Mouse (Mus musculus) macrophage (primary cell): ENCODE measurements around the gene H2-T23. TPM values are rescaled to one million over a fixed set of nuclear protein-coding genes. Genes with fewer than 3 reads are reported as not detected.
"Not testable (repeated sequence)": the region's sequence is repeated elsewhere in the genome, so short reads cannot be mapped to it uniquely, and the experiment has no call there.

Experiments
- H3K27ac ChIP-seq: fragments of 350-480 bp; formaldehyde crosslinking; 2 replicates; pipeline ENCODE4 v1.9.0; 2021
- H3K36me3 ChIP-seq: fragments of 350-480 bp; formaldehyde crosslinking; 2 replicates; pipeline ENCODE4 v1.9.0; 2021; ENCODE audit errors: inconsistent target
- H3K4me3 ChIP-seq: fragments of 350-480 bp; formaldehyde crosslinking; 2 replicates; pipeline ENCODE4 v1.9.0; 2021; ENCODE audit errors: inconsistent target
- H3K79me2 ChIP-seq: fragments of 350-480 bp; formaldehyde crosslinking; 2 replicates; pipeline ENCODE4 v1.9.0; 2021; ENCODE audit errors: inconsistent target
- WGBS: methylation state at CpG from one replicate; pipeline ENCODE4 v1.1.7; 2026; ENCODE audit warnings: inconsistent platforms; ENCODE audit not compliant: missing documents; 5-methylcytosine and 5-hydroxymethylcytosine counted together
- polyA plus RNA-seq: library from polyadenylated mRNA; stranded (reverse); fragments of 250-400 nt; gene quantifications from 3 replicates; pipeline ENCODE4 v1.2.4, GENCODE M21; 2018; ENCODE audit warnings: inconsistent platforms
- total RNA-seq, 78 experiments: library from RNA; depleted of rRNA; stranded (reverse); fragments of 250-400 nt; gene quantifications; 1 replicate in 9 of 78; 2 replicates in 24 of 78; 3 replicates in 43 of 78; 4 replicates in 2 of 78; pipeline ENCODE4 v1.2.4; 2018; ENCODE audit warnings: inconsistent platforms in 56 of 78

Gene H2-T23
- 100 to 1,000 TPM in 18 of 26 experiments, 10 to 100 TPM in 8; 50.2 to 670 (median 341) TPM for total RNA-seq (2018; cell fraction: chromatin; rRNA removed)
- total RNA-seq (2018; cell fraction: cytosol; rRNA removed), result 1,000 to 10,000 TPM in 9 of 26 experiments, 100 to 1,000 TPM in 17; 312 to 1,199 (median 634) TPM
- 1,000 to 10,000 TPM in 10 of 26 experiments, 100 to 1,000 TPM in 16; 253 to 1,712 (median 806) TPM for total RNA-seq (2018; cell fraction: nucleus; rRNA removed)
- polyA plus RNA-seq, result 196 to 602 TPM (median 274 TPM) in 3 replicates

GRCm38 (mm10) chr17:36032351-36032875 is at the start of gene H2-T23:
Gene H2-T23, minus strand, starts transcription at chr17:36032855.
- Histone ChIP-seq H3K4me3 (peak within 1 kb of the TSS; percentile 68), H3K27ac (peak within 1 kb of the TSS; percentile 65), H3K79me2 (peaks cover 21% of the 10 kb centered on the region), H3K36me3 (peaks cover 10% of the 10 kb centered on the region)
- WGBS, result 1% methylated on average over 17 of the region's 25 CpGs

- not testable (repeated sequence) for H3K79me2 ChIP-seq, H3K27ac ChIP-seq, H3K4me3 ChIP-seq, H3K36me3 ChIP-seq
Observed at GRCm38 (mm10) chr17:36081901-36082300, 49.2 kb upstream of the H2-T23 start.

- Histone ChIP-seq H3K27ac (no peak overlapping the region), H3K4me3 (no peak overlapping the region), H3K36me3 (no peaks in the 10 kb centered on the region), H3K79me2 (no peaks in the 10 kb centered on the region)
- 18% methylated on average over 2 of the region's 2 CpGs for WGBS
Observed at GRCm38 (mm10) chr17:36060829-36061228, 28.2 kb upstream of the H2-T23 start.

- H3K36me3 ChIP-seq, H3K79me2 ChIP-seq, H3K4me3 ChIP-seq, H3K27ac ChIP-seq: not testable (repeated sequence)
- 73% methylated on average over 1 of the region's 1 CpGs for WGBS
Observed at GRCm38 (mm10) chr17:36058362-36058761, 25.7 kb upstream of the H2-T23 start, which contains the start of gene Gm11127. Gene Gm11127, minus strand, starts transcription at chr17:36058371.

- not testable (repeated sequence) for H3K4me3 ChIP-seq, H3K36me3 ChIP-seq, H3K27ac ChIP-seq, H3K79me2 ChIP-seq
- 93% methylated on average over 23 of the region's 25 CpGs for WGBS
Observed at GRCm38 (mm10) chr17:36057927-36058326, 25.3 kb upstream of the H2-T23 start.

- Histone ChIP-seq H3K36me3 (peaks cover 5% of the 10 kb centered on the region; the same call in 1 of the 2 replicates), H3K79me2 (peaks cover 53% of the 10 kb centered on the region), H3K27ac (peak overlapping the region; percentile 74), H3K4me3 (peak overlapping the region; percentile 74)
- 15% methylated on average over 3 of the region's 3 CpGs for WGBS
Observed at GRCm38 (mm10) chr17:36043286-36043685, 10.6 kb upstream of the H2-T23 start.

GRCm38 (mm10) chr17:36042610-36043169 is 10.0 kb upstream of the H2-T23 start, which contains the start of the genes H2-T22 and Gm6034:
Gene H2-T22, minus strand, starts transcription at chr17:36042747.
Gene Gm6034, plus strand, starts transcription at chr17:36042961.
- Histone ChIP-seq H3K27ac (peak within 1 kb of the TSS; percentile 74), H3K79me2 (peaks cover 53% of the 10 kb centered on the region), H3K4me3 (peak within 1 kb of the TSS; percentile 74)
- under 1% methylated on average over 12 of the region's 12 CpGs for WGBS
- not testable (repeated sequence) for H3K36me3 ChIP-seq

GRCm38 (mm10) chr17:36042055-36042454 is 9.4 kb upstream of the H2-T23 start:
- 2% methylated on average over 16 of the region's 19 CpGs for WGBS
- Histone ChIP-seq H3K36me3 (peaks cover 16% of the 10 kb centered on the region), H3K27ac (peak overlapping the region; percentile 74), H3K79me2 (peaks cover 53% of the 10 kb centered on the region), H3K4me3 (peak overlapping the region; percentile 74)

- 100% methylated on average over 2 of the region's 2 CpGs for WGBS
Observed at GRCm38 (mm10) chr17:36040604-36041003, 7.9 kb upstream of the H2-T23 start.

GRCm38 (mm10) chr17:36036126-36036525 is 3.5 kb upstream of the H2-T23 start:
- WGBS, result 84% methylated on average over 7 of the region's 13 CpGs
- not testable (repeated sequence) for H3K4me3 ChIP-seq, H3K27ac ChIP-seq
- Histone ChIP-seq H3K79me2 (peaks cover 23% of the 10 kb centered on the region), H3K36me3 (peaks cover 17% of the 10 kb centered on the region)

More at GRCm38 (mm10) chr17:36040604-36041003, 7.9 kb upstream of the H2-T23 start:
- not testable (repeated sequence) for H3K4me3 ChIP-seq, H3K27ac ChIP-seq
- peaks cover 17% of the 10 kb centered on the region for H3K36me3 ChIP-seq
- H3K79me2 ChIP-seq, result peaks cover 53% of the 10 kb centered on the region

GRCm38 (mm10) chr17:36035010-36035638 is 2.5 kb upstream of the H2-T23 start:
- WGBS, result 56% methylated on average over 3 of the region's 3 CpGs
- peaks cover 24% of the 10 kb centered on the region for H3K79me2 ChIP-seq
- not testable (repeated sequence) for H3K27ac ChIP-seq, H3K4me3 ChIP-seq
- peaks cover 20% of the 10 kb centered on the region for H3K36me3 ChIP-seq

GRCm38 (mm10) chr17:36034524-36034923 is 1.9 kb upstream of the H2-T23 start:
- not testable (repeated sequence) for H3K27ac ChIP-seq, H3K4me3 ChIP-seq
- Histone ChIP-seq H3K79me2 (peaks cover 21% of the 10 kb centered on the region), H3K36me3 (peaks cover 18% of the 10 kb centered on the region)
- WGBS, result 93% methylated on average over 2 of the region's 3 CpGs

GRCm38 (mm10) chr17:36031583-36032331 is 898 bp downstream of the H2-T23 start:
- Histone ChIP-seq H3K4me3 (peak overlapping the region; percentile 68), H3K79me2 (peaks cover 21% of the 10 kb centered on the region), H3K27ac (peak overlapping the region; percentile 65)
- H3K36me3 ChIP-seq, result not testable (repeated sequence)
- 2% methylated on average over 31 of the region's 40 CpGs for WGBS
